Mouse (Mus musculus): Measurements from ENCODE around the gene Adamtsl4.

DNA sequence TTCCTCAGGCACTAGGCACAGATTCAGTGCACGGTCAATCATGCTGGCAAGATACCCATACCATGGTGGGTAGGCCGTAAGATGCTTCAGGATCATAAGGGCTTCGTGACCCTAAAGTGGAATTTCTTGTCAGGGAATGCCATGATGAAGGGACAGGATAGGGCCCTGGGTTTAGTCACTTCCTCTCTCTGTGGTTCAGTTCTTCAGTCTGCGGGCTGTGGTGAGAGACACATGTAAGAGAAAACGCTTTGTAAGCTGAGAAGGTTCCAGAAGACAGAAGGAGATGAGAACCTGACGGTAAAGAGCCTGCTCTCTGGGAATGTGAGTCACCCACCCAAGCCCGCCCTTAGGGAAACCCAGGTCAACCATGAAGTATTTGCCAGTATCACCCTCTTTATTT, 19.8 kb upstream of the Adamtsl4 start:
- TF ChIP-seq POLR2A (IDR thresholded peaks at IDR 0.05; ENCODE audit: borderline replicate concordance, extremely low read depth, low read depth, low read length) = no peak
- no peak for TF ChIP-seq CTCF (IDR thresholded peaks at IDR 0.05; ENCODE audit: insufficient read depth, low read length)
